Mouse (Mus musculus) common myeloid progenitor, adult 5-6 weeks (primary cell): ENCODE measurements around the gene Taf10. TPM values are rescaled to one million over a fixed set of nuclear protein-coding genes. Genes with fewer than 3 reads are reported as not detected.
A peak's percentile ranks its signal among the peaks of the same experiment; 100 is the strongest.
"Not testable (repeated sequence)": the region's sequence is repeated elsewhere in the genome, so short reads cannot be mapped to it uniquely, and the experiment has no call there.

Source experiments
- ATAC-seq: replicated peaks from 2 replicates; pipeline ENCODE4 v1.8.0; 2016; ENCODE audit warnings: low read depth, mild to moderate bottlenecking, moderate TSS enrichment, inconsistent platforms; ENCODE audit not compliant: poor library complexity, severe bottlenecking
- total RNA-seq: library from RNA; stranded (forward); fragments of 200-1000, 187-1606 nt; gene quantifications from 2 replicates; pipeline ENCODE4 v1.2.3, GENCODE M21; 2017

Gene Taf10
- total RNA-seq, 1 experiment from 2014 or later, result 179 TPM

DNA sequence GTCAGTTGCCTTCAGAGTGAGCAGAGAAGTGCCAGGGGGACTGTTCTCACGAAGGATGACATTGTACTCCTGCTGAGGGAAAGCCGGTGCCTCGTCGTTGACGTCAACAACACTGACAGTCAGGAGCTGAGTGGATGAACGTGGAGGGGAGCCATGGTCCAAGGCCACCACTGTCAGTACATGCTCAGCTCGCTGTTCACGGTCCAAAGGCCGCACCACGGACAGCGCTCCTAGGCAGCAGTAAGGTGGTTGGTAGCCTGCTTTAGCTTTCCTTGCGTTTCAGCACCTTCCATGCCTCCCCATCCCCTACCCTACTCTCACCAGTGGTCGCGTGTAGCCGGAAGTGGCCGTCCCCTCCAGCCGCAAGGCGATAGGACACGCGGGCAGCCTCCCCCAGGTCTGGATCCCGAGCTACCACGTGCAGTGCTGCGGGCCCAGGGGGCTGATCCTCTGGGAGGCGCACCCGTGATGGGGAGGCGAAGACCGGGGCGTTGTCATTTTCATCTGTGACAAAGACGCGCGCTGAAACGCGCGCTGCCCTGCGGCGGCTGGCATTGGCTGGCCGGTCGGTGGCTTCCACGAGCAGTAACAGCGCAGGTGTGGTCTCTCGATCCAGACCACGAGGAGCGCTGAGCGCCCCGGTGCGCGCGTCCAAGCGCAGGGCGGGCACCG lies 17.8 kb upstream of the Taf10 start:
- peak; percentile 38 for ATAC-seq

DNA sequence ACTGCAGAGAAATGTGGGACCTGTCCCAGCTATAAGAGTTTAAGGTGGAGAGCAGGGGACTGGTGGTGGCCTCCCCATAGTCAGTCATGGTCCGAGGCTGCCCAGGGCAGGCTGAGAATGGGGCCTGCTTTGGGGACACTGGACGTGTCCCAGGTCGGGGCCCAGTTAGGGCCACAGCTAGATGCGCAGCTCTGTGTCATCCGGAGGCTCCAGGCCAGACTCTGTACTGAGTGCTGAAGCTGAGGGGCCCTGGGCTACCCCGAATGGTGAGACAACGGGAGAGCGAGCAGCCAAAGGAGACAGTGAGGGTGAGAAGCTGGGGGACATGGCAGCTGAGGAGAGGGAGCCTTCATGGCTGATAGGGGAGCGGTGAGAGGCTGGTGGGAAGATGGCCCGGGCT lies 9.1 kb upstream of the Taf10 start:
- no peak for ATAC-seq

DNA sequence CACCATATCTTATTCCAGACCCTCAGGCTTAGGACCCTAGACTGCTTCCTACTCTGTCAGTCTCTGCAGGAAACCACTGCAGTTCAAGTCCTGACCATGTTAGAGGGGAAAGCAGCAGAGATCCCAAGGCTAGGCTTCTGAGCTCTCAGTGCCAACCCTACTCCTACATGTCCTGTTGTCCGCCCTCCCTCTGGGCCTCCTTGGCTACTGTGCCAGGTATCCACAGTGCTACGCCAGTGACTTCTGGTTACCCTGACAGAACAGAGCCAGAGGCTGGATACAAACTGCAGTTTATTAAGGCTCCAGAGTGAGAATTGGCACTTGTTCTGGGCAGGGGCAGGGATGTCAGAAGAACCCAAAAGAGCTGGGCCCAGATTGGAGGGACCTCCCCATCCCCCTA lies 8.6 kb upstream of the Taf10 start:
- no peak for ATAC-seq

DNA sequence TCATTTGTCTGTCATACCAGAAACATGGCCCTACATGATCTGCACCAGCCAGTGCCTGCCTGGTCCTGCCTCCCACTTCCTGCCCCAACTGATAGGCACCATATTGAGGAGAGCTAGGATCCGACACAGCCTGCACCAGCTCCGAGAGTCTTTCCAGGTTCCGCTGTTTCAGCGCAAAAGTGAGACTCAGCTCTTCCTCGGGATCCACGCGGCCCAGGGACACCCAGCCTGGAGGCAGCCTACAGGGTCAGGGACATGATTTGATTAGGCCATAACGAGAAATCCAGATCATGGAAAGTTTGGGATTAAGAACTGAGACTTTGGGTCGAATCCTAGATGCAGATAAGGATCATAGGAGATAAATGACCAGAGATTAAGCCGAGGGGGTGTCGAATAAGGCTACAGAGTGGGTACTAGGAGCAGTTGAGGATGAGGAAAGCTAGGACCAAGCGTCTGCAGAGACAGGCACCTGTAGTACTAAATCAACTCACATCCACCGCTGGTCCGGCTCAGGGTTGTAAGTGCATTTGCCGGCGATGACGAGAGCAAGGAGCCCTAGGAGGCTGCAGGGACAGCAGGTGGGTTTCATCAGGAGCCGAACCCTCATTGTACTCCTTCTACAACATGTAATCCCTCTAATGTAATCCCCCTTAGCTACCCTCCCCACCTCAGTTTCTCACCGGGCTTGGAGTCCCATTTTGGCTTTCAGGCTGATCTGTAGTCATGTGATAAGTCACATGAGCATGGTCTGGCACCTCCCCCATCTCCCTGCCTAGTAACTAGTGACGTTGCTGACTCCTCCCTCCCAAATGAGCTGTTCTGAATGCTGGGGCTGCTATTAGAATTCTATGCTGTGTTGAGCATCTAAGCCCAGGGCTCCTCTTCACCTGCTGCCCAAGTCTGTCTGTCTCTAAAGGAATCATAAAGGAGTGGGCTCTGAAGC lies 7.6 kb upstream of the Taf10 start, which contains the start of gene Tpp1:
TSS of gene Tpp1 (minus strand) at position 745 of the 943 bp plus-strand sequence.
- ATAC-seq, result peak; percentile 95

DNA sequence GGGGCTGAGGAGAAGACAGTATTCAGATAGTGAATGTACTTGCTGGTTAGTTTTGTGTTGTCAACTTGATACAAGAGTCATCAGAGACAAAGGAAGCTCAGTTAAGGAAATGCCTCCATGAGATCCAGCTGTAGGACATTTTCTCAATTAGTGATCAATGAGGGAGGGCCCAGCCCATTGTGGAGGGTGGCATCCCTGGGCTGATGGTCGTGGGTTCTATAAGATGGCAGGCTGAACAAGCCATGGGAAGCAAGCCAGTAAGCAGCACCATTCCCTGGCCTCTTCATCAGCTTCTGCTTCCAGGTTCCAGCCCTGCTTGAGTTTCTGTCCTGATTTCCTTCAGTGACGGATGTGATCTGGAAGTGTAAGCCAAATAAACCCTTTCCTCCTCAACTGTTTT lies 3.6 kb upstream of the Taf10 start:
- ATAC-seq, result no peak

DNA sequence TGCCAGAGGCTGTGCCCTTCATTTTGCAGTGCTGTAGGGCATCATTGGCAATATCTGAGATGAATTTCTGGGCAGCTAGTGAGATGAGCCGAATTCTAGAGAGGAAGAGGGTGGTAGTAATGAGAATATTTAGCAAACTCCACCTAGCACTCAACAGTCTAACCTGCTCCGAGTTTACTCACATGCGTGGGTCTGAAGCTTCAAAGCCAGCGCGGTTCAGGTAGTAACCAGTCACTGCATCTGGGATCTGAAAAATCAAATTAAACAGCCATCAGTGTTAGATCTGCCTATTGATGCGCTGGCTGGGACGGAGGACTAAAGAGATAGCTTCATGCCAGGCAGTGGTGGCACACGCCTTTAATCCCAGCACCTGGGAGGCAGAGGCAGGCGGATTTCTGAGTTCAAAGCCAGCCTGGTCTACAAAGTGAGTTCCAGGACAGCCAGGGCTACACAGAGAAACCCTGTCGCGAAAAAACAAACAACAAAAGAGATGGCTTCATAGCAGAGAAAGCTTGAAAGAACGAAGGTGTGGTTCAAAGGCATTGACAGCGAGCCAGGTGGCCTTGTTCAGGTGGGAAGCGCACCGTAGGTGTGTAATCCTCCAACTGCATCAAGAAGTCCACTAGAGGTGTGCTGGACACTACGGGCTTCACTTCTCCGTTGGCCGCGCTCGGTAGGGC lies 775 bp downstream of the Taf10 start:
- not testable (repeated sequence) for ATAC-seq

DNA sequence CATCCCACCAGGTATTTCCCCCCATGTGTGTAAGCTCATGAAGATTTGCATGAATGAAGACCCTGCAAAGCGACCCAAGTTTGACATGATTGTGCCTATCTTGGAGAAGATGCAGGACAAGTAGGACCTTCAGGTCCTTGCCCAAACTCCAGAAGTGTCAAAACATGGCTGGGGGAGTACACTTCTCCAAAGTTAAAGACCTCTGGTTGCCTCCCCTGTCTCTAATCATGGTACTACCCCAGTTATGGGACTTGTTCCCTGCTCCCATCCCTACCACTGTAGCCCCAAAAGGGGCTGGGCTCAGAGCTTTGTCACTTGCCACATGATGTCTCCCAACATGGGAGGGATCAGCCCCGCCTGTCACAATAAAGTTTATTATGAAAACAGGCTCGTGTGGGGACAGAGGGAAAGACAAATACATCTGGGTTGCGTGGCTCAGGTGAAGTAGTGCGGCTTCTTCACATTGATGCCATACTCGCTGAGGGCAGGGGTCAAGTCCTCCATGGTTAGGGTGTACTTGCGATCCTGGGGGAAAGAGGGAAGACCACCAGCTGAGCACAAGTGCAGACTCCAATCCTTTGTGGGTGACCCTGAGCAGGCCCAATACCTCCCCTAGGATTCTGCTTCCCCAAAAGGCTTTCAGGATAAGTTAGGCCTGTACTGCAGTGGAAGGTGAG lies 1.5 kb downstream of the Taf10 start:
- not testable (repeated sequence) for ATAC-seq

DNA sequence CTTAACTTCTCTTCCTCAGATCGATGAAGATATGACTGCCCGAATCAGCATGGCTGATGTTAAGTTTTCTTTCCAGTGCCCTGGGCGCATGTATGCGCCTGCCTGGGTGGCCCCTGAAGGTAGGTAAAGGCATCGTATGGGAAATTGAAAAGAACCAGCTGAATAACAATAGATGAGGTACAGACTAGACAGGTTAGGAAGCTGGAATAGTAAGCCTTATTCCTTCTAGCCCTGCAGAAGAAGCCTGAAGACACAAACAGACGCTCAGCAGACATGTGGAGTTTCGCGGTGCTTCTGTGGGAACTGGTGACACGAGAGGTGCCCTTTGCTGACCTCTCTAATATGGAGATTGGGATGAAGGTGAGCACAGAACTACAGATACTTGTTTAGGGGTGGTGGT lies 2.2 kb downstream of the Taf10 start:
- ATAC-seq, result no peak

DNA sequence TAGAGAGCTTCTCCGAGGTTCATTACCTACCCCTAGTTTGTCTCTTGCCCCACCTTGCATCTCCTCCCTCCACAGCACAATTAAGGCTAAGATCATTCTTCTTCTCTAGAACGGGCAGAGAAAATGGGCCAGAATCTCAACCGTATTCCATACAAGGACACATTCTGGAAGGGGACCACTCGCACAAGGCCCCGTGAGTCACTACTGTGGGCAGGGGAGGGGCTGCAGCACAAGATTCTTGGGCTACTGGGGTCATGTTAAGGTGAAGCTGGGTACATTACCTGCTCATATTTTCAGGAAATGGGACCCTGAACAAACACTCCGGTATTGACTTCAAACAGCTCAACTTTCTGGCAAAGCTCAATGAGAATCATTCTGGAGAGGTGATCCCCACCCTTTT lies 3.3 kb downstream of the Taf10 start:
- ATAC-seq, result no peak

DNA sequence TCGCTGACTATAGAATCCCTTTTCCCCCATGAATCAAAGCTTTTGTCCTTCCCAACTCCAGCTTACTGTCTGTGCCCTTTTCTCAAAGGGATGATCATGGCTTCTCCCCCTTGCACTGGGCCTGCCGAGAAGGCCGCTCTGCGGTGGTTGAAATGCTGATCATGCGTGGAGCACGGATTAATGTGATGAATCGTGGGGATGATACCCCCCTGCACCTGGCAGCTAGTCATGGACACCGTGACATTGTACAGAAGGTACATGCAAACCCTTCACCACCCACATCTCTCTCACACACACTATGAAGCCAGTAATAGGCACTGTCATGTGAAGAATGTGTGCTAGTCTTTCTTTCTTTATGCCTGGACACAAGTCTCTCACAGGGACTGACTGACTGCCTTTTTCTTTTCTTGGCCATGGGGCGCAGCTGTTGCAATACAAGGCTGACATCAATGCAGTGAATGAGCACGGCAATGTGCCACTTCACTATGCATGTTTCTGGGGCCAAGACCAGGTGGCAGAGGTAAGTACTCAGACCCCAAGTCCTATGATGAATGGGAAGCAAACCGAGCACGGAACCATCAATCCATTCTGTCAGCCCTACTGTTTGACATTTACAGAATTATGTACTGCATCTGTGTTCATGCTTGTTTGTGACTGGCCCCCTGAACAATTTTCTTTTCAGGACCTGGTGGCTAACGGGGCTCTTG lies 3.9 kb downstream of the Taf10 start:
- ATAC-seq, result no peak

DNA sequence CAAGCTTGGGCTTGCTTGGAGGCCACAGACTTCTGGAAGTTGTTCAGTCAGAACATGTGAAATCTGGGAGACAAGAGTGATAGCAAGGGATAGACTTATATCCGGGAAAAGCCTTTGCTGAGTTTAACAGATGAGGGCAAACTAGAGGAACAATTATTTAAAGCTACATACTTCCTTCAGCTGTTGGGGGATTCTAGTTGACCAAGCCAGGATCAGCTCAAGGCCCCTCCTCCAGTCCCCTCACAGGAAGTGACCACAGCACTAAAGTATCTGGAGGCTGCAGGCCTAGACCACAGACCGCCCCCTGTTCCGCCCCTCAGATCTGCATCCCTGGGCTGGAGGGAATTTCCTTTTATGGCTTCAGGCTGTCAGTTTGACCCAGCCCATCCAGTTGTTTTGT lies 5.2 kb downstream of the Taf10 start:
- ATAC-seq, result peak; percentile 72

DNA sequence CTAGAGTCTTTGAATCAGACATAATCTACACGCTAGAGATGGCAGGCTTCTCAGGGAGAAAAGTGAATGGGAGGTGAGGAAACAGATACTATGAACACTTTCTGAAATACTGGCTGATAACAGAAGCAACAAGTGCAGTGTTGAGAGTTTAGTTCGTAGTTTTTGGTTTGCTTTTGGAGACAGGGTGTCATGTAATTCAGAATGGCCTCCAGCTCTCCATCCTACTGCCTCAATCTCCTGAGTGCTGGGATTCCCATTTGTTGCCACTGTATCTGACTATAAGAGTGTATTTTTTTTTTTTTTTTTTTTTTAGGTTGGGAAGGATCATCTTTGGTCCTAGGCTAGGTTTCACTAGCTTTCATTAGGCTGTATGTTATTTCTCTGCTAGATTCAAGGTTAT lies 5.9 kb downstream of the Taf10 start:
- ATAC-seq, result no peak

DNA sequence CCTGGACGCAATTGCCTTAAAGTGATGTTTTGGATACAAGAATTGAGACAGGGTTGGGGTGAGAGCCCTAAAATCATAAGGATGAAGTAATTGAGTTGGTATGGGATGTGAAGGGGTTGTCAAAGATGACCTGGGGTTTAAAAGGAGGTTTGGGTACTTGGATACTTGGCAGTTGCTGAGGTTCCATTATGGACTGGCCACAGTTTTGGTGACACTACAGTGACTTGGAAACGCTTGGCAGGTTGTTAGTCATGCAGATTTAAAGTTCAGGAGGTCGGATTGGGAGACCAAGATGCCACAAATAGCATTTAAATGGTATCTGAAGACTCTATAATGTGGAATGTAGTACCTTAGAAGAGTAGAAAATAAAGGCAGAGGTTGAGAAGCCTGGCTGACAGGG lies 6.5 kb downstream of the Taf10 start:
- no peak for ATAC-seq

DNA sequence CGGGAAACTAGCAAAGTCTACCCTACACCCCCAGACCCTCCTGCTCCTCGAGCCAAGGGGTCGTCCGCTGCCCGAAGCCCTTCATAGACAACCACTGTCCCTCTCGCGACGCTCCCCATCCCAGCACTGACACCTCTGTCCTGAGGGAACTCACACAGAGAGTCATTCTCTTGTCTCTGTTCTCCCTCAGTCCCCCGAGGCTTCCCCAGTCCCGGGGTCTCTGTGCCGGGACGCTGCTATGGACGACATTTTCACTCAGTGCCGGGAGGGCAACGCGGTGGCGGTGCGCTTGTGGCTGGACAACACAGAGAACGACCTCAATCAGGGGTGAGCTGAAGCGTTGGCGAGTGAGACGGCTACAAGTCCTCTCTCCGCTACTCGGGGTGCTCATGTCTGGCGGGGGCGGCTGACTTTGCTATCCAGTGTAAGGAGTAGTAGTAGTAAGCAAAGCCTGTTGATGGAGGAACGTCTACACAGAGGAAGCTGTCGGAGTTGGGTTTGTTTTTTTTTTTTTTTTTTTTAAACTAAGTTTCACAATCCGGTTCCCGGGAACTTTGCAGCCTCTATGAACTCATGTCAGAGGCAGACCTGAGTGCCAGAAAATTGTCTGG lies 7.1 kb downstream of the Taf10 start, which contains the start of gene Rrp8:
TSS of gene Rrp8 (minus strand) at position 475 of the 611 bp plus-strand sequence.
- ATAC-seq, result peak; percentile 6

DNA sequence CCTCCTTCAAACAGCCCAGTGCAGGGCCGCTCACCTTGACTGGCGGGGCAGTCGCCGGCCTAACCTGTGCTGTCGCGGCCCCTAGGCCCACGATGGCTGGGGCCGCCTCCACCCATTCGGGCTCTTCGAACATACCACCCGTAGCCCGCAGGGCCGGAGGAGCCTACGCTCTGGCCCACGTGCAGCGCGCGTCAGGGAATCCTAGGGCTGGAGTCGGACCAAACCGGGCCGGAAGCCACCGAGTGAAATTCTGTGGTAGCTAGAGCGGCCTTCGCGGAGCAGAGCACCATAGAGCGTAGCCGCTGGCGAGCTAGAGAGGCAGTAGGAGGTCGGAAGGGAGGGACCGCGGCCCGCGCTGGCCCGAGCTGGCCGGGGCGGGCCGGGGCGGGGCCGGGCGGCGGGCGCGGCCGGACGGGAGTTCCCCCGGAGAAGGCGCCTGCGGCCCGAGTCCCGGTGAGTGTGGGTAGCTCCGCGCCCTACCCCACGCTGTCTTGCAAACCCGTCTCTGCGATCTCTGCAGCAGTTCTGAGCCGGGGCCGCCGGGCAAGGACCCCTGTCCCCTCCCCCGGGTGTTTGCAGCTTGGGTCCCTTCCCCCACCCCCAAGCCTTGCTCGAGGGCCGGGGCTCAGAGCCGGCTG lies 7.8 kb downstream of the Taf10 start, which contains the start of gene Ilk:
TSS of gene Ilk (plus strand) at position 329 of the 638 bp plus-strand sequence.
- peak; percentile 79 for ATAC-seq

DNA sequence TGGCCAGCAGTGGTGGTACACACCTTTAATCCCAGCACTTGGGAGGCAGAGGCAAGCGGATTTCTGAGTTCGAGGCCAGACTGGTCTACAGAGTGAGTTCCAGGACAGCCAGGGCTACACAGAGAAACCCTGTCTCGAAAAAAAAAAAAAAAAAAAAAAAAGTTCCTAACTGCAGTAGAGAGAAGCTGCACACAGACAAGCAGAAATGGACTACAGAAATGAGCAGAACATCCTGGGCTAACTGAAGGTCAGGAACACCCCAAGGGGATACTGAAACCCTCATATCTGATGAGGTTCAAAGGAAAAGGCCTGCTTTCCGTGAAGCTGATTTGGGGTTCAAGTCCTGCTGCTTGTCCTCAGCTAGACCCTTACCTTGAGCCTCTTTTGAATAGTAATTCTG lies 8.7 kb downstream of the Taf10 start:
- not testable (repeated sequence) for ATAC-seq

DNA sequence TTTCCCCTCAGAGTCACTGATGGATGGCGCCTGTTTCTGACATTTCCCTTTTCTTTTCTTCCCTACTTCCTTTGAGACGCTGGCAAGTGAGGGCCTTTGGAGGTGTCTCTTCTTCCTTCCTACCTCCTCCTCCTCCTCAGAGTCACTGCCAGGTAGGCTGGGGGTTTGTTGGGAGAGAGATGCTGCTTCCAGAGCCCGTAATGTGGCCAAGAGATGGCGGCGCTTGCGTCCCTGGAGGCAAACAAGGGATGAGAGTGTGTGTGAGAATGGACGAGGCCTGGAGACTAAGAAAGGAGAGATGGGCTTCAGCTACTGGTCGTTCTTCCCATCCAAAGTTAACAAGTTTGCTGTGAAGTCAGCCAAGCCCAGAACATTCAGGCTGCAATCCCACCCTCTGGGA lies 9.3 kb downstream of the Taf10 start:
- ATAC-seq, result no peak

DNA sequence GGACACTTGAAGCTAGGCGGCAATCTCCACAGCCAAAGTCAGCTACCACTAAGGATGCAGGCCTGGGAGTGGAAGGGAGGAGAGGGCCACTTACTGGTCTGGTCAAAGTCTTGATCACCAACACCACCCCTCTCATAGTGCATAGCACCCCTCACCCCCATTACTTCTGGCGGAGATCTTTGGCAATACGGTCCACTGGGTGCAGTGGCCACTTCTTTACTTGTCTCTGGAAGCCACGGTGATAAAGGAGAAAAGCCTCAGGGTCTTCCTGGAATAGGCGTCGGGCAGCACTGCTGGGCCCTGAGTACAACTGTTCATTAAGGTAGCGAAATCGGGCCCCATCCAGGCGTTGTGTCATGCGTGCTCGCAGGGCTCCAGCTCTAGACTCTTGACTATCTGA lies 10.3 kb downstream of the Taf10 start:
- no peak for ATAC-seq
